Mouse (Mus musculus) forebrain, embryonic 14.5 days (tissue): ENCODE results near the gene Cd164l2. TPM values are rescaled to one million over a fixed set of nuclear protein-coding genes. Genes with fewer than 3 reads are reported as not detected.

Experiments used
- ATAC-seq: fragments of 200-750 bp; cut with Nextera tagmentation; 2 replicates; pipeline ENCODE4 v1.8.0; 2017; ENCODE audit warnings: mild to moderate bottlenecking, moderate library complexity
- DNase-seq: peaks from one replicate; pipeline ENCODE4 v3.0.0-alpha.2; 2015; ENCODE audit warnings: low spot score
- H3K27ac ChIP-seq: fragments of 300-500 bp; sonication (generic); 2 replicates; pipeline ENCODE4 v1.5.1; 2014; ENCODE audit warnings: low read depth, mild to moderate bottlenecking, control low read depth, low read length, moderate library complexity
- H3K27me3 ChIP-seq: fragments of 300-500 bp; sonication (generic); replicated peaks from 2 replicates; pipeline ENCODE4 v1.6.1; 2014; ENCODE audit warnings: low read length, control low read depth, mixed read lengths; ENCODE audit not compliant: control insufficient read depth, insufficient read depth
- H3K36me3 ChIP-seq: fragments of 300-500 bp; sonication (generic); 2 replicates; pipeline ENCODE4 v1.6.1; 2014; ENCODE audit warnings: low read length, control low read depth; ENCODE audit not compliant: control insufficient read depth, insufficient read depth
- H3K4me1 ChIP-seq: fragments of 300-500 bp; sonication (generic); 2 replicates; pipeline ENCODE4 v1.6.1; 2014; ENCODE audit warnings: antibody characterized with exemption, low read length, control low read depth; ENCODE audit not compliant: control insufficient read depth, insufficient read depth
- H3K4me2 ChIP-seq: fragments of 300-500 bp; sonication (generic); 2 replicates; pipeline ENCODE4 v1.6.1; 2014; ENCODE audit warnings: mild to moderate bottlenecking, control low read depth, low read length
- H3K4me3 ChIP-seq: fragments of 300-500 bp; sonication (generic); 2 replicates; pipeline ENCODE4 v1.5.1; 2014; ENCODE audit warnings: low read depth, low read length, control low read depth
- H3K9ac ChIP-seq: fragments of 300-500 bp; sonication (generic); 2 replicates; pipeline ENCODE4 v1.6.1; 2014; ENCODE audit warnings: mild to moderate bottlenecking, low read length, control low read depth, moderate library complexity
- H3K9me3 ChIP-seq: fragments of 300-500 bp; sonication (generic); replicated peaks from 2 replicates; pipeline ENCODE4 v1.6.1; 2016; ENCODE audit warnings: low read length, control low read depth, mixed read lengths; ENCODE audit not compliant: control insufficient read depth
- WGBS: fragments of 180-500 bp; shearing (Covaris S2); extraction: QIAGEN DNeasy Blood & Tissue Kit; methylation state at CpG from one replicate; pipeline ENCODE4 v1.1.7; 2014; 5-methylcytosine and 5-hydroxymethylcytosine counted together
- polyA plus RNA-seq: library from polyadenylated mRNA; unstranded; fragments of >200 nt; fragmentation: Nextera tagmentation; extraction: Ambion mirVana; gene quantifications from 2 replicates; pipeline ENCODE4 v1.2.1, GENCODE M21; 2014

Cd164l2 gene
- polyA plus RNA-seq, 1 experiment from 2014 or later = 0.43 TPM

GRCm38 (mm10) chr4:133261641-133262374, 49.9 kb downstream of the Cd164l2 start:
- H3K36me3 ChIP-seq = peaks cover 27% of the 10 kb centered on the region
- no peak overlapping the region for H3K9ac ChIP-seq
- ATAC-seq = no peak
- H3K4me1 ChIP-seq = no peaks in the 10 kb centered on the region
- H3K27ac ChIP-seq = no peak overlapping the region
- no peak for DNase-seq
- H3K27me3 ChIP-seq = 0 out of 2 replicates have a peak, but pooled peaks cover 4% of the 10 kb centered on the region
- no peak overlapping the region for H3K4me3 ChIP-seq
- no peak overlapping the region for H3K4me2 ChIP-seq
- H3K9me3 ChIP-seq = no peaks in the 10 kb centered on the region
- 61% methylated on average over 10 of the region's 10 CpGs for WGBS

GRCm38 (mm10) chr4:133262375-133262765, 50.4 kb downstream of the Cd164l2 start:
- Histone ChIP-seq H3K4me3 (no peak overlapping the region), H3K36me3 (peaks cover 33% of the 10 kb centered on the region), H3K27me3 (no peaks in the 10 kb centered on the region), H3K27ac (no peak overlapping the region), H3K9ac (no peak overlapping the region), H3K4me2 (no peak overlapping the region), H3K9me3 (no peaks in the 10 kb centered on the region), H3K4me1 (no peaks in the 10 kb centered on the region)
- DNase-seq (no peak), ATAC-seq (no peak)
- WGBS = 82% methylated on average over 7 of the region's 7 CpGs

- 52% methylated on average over 5 of the region's 7 CpGs for WGBS
- H3K4me1 ChIP-seq = no peaks in the 10 kb centered on the region
- ATAC-seq = no peak
- no peaks in the 10 kb centered on the region for H3K9me3 ChIP-seq
- no peak within 1 kb of the TSS for H3K4me3 ChIP-seq
- H3K4me2 ChIP-seq = no peak within 1 kb of the TSS
- no peaks in the 10 kb centered on the region for H3K27me3 ChIP-seq
- peaks cover 38% of the 10 kb centered on the region for H3K36me3 ChIP-seq
- H3K27ac ChIP-seq = no peak within 1 kb of the TSS
- no peak for DNase-seq
- no peak within 1 kb of the TSS for H3K9ac ChIP-seq
Measured at GRCm38 (mm10) chr4:133262882-133263281, 51.0 kb downstream of the Cd164l2 start, which contains the start of gene Sytl1. Sytl1 (minus strand) TSS chr4:133263113.

- no peak overlapping the region for H3K4me3 ChIP-seq
- H3K9ac ChIP-seq = no peak overlapping the region
- peaks cover 47% of the 10 kb centered on the region for H3K36me3 ChIP-seq
- H3K9me3 ChIP-seq = no peaks in the 10 kb centered on the region
- H3K27me3 ChIP-seq = no peaks in the 10 kb centered on the region
- no peaks in the 10 kb centered on the region for H3K4me1 ChIP-seq
- no peak overlapping the region for H3K27ac ChIP-seq
- no peak for ATAC-seq
- WGBS = 94% methylated on average over 5 of the region's 5 CpGs
- no peak overlapping the region for H3K4me2 ChIP-seq
- DNase-seq = no peak
Measured at GRCm38 (mm10) chr4:133263756-133264155, 51.8 kb downstream of the Cd164l2 start.

GRCm38 (mm10) chr4:133264559-133264958, 52.6 kb downstream of the Cd164l2 start:
- no peak for ATAC-seq

GRCm38 (mm10) chr4:133265297-133265696, 53.4 kb downstream of the Cd164l2 start:
- no peaks in the 10 kb centered on the region for H3K4me1 ChIP-seq
- DNase-seq = no peak
- H3K36me3 ChIP-seq = peaks cover 62% of the 10 kb centered on the region
- no peaks in the 10 kb centered on the region for H3K9me3 ChIP-seq
- no peaks in the 10 kb centered on the region for H3K27me3 ChIP-seq
- ATAC-seq = no peak
- 93% methylated on average over 3 of the region's 3 CpGs for WGBS
- H3K27ac ChIP-seq = no peak overlapping the region
- H3K4me3 ChIP-seq = no peak overlapping the region
- no peak overlapping the region for H3K9ac ChIP-seq
- no peak overlapping the region for H3K4me2 ChIP-seq

More at GRCm38 (mm10) chr4:133264559-133264958, 52.6 kb downstream of the Cd164l2 start:
- WGBS = 95% methylated on average over 2 of the region's 2 CpGs
- Histone ChIP-seq H3K4me1 (no peaks in the 10 kb centered on the region), H3K9me3 (no peaks in the 10 kb centered on the region), H3K27ac (no peak overlapping the region), H3K4me3 (no peak overlapping the region), H3K9ac (no peak overlapping the region), H3K4me2 (no peak overlapping the region), H3K36me3 (peaks cover 55% of the 10 kb centered on the region), H3K27me3 (no peaks in the 10 kb centered on the region)
- DNase-seq = no peak

GRCm38 (mm10) chr4:133265759-133266158, 53.8 kb downstream of the Cd164l2 start:
- Histone ChIP-seq H3K4me3 (no peak overlapping the region), H3K9me3 (no peaks in the 10 kb centered on the region), H3K4me2 (no peak overlapping the region), H3K9ac (no peak overlapping the region), H3K36me3 (peaks cover 66% of the 10 kb centered on the region), H3K27ac (no peak overlapping the region), H3K27me3 (no peaks in the 10 kb centered on the region), H3K4me1 (no peaks in the 10 kb centered on the region)
- DNase-seq (no peak), ATAC-seq (no peak)
- WGBS = 97% methylated on average over 4 of the region's 4 CpGs

GRCm38 (mm10) chr4:133266248-133266880, 54.4 kb downstream of the Cd164l2 start:
- ATAC-seq = no peak
- 95% methylated on average over 12 of the region's 12 CpGs for WGBS

GRCm38 (mm10) chr4:133268931-133269330, 57.0 kb downstream of the Cd164l2 start:
- 94% methylated on average over 3 of the region's 3 CpGs for WGBS
- no peak overlapping the region for H3K27ac ChIP-seq
- no peak overlapping the region for H3K4me2 ChIP-seq
- no peaks in the 10 kb centered on the region for H3K27me3 ChIP-seq
- H3K4me3 ChIP-seq = no peak overlapping the region
- H3K9me3 ChIP-seq = no peaks in the 10 kb centered on the region
- H3K4me1 ChIP-seq = no peaks in the 10 kb centered on the region
- peaks cover 66% of the 10 kb centered on the region for H3K36me3 ChIP-seq
- ATAC-seq (no peak), DNase-seq (no peak)
- H3K9ac ChIP-seq = no peak overlapping the region

More at GRCm38 (mm10) chr4:133266248-133266880, 54.4 kb downstream of the Cd164l2 start:
- Histone ChIP-seq H3K4me1 (no peaks in the 10 kb centered on the region), H3K27ac (no peak overlapping the region), H3K9ac (no peak overlapping the region), H3K9me3 (no peaks in the 10 kb centered on the region), H3K4me2 (no peak overlapping the region), H3K4me3 (no peak overlapping the region), H3K36me3 (peaks cover 66% of the 10 kb centered on the region), H3K27me3 (no peaks in the 10 kb centered on the region)
- DNase-seq = no peak
